Mouse (Mus musculus) B cell, adult 62 days (primary cell): ENCODE measurements around the gene Col8a2. TPM values are rescaled to one million over a fixed set of nuclear protein-coding genes. Genes with fewer than 3 reads are reported as not detected.

Experiments
- total RNA-seq: library from RNA; stranded (reverse); gene quantifications from 4 replicates; pipeline ENCODE4 v1.2.4, GENCODE M21; 2023

The Col8a2 gene
- total RNA-seq: not detected in 4 replicates

DNA sequence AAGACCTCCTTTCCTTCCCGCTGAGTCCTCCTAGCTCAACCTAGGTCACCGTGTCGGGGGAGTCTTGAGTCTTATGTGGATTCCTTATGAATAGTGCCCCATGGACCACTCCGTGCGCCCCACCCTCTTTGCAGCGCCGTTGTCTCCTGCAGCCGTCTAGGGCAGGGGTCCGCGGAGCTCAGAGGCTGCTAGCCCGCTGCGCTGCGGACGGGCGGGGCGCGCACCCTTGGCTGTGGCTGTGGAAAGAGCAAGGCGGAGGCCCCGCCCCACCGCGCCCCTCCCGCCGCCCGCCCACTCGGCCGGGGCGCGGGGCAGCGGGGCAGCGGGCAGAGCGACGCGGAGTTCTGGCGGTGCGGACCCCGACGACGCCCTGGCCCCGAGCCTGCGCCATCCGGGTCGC lies at the start of gene Col8a2:
Gene Col8a2 (plus strand): TSS at position 302 of the 400 bp plus-strand sequence.

DNA sequence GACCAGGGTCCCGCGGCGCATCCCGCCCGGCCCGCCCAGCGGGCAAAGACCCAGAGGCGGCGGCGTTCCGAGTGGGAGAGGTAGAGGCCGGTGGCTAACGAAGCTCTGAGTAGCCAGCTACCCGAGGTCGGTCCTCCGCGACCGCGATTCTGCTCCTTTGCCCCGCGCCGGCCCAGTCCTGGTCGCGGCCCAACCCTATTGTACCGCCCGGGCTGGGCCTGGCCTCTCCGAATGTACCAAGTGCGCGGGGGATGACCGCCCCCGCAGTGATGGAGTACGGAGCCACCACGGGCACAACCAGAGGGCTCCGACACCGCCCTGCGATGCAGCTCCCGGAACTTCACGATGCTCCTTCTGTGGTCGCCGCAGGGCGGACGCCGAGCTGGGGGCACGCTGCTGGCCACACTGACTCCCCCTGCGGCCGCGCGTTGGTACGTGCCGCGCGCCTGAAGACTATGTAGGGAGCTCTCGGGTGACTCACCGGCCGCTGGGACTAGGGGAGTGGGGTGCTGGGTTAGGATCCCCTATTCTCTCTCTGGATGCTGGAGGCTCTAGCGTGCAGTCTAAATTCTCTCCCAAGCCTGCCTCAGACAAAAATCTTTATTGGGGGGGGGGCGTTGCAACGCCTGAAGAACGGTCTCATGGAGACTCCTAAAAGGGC lies 30.3 kb upstream of the Col8a2 start, which contains the start of gene Map7d1:
Gene Map7d1 (minus strand): TSS at position 213 of the 661 bp plus-strand sequence.

DNA sequence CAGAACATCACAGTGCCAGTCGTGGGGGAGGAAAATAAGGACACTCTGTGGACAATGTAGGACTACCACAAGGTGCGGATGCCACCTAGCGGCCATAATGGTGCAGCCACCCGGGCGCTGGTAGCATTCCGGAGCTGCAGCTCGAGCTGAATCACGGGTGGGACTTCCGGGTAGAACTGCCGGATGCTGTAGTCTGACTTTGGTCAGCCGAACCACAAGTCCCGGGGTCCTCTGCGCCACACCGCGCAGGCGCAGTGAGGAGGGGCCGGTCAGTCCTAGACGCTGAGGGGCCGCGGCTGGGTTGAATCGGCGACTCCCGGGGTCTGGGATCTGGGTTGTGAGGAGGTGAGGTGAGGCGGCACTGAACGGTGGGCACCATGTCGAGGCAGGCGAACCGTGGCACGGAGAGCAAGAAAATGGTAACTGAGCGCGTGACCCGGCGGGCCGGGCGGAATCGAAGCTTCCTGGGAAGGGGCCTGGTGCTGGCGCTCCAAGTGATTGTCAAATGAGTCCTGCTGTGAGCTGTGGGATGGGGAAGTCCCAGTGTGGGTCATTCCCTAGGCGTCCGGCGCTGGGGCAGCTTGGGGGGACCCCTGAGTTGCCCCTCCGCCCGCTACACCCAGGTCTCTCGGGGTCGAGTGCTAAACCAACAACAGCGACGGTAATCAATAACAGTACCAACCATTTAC lies 24.3 kb upstream of the Col8a2 start, which contains the start of gene Trappc3:
Gene Trappc3 (plus strand): TSS at position 207 of the 689 bp plus-strand sequence.

DNA sequence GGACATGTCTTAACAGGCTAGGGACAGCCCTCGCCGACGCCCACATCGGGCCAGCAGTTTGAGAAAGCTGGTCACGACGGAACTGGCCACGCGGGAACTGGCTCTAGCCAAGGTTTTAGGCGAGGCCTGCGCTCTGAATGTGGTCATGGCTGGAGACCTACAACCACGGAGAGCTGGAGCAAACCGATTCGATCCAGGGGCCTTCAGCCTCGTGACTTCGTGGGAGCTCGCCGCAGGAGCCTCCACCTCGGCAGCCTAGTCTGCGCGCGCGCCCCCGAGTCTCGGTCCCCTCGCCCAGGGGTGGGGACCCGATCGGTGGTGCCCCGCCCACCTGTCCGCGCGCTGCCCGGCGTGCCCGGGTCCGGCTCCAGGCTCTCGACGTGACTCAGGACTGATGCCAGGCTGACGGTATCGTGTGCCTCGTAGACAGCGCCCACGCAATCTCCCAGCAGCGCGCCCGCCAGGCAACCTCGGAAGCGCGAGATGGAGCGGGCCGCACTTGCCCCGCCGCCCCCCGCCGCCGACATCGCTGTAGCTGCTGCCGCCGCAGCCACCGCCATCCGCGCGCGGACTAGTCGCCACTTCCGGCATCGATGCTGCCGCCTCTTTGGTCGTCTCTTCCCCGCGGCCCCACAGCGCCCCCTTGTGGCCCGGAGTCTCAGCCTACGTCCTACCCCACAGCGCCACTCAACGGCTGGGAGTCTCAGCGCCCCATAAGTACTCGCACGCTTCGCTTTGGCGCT lies 34.7 kb downstream of the Col8a2 start, which contains the start of gene Adprhl2:
Gene Adprhl2 (minus strand): TSS at position 593 of the 743 bp plus-strand sequence.

DNA sequence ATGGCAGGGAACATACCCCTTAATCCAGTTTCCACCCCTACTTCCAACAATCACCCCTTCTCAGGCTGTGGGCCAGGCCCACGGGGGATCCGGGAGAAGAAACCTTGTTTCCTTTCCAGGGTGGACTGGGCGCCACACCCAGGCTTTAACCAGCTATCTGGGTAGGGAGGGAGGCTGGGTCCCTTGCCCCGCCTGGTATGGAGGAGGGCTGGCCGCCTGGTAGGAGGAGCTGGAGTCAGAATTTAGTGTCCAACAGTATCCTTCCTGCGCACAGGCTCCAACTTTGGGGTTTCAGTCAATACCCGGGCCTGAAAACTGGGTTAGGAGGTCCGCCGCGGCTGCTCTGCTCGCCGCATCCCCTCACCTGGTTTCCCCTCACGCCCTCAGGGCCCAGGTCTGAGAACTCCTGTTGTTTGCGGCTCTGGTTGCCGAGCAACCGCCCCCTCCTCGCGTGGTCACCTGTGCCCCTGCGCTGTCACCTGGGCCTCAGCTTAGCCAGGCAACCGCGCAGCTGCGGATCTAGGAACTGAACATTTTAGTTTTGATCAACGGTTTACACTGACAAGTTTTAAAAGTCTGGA lies 38.8 kb downstream of the Col8a2 start, which contains the start of gene Tekt2:
Gene Tekt2 (minus strand): TSS at position 408 of the 581 bp plus-strand sequence.

Other genes with a start within 250 kb of the Col8a2 start
- 37.8 to 44.0 TPM (median 42.6 TPM) in 4 replicates for gene Mrps15, start 239.9 kb upstream of the Col8a2 start, total RNA-seq
- gene Oscp1, start 228.2 kb upstream of the Col8a2 start, total RNA-seq: 0.18 to 2.2 TPM (median 0.66 TPM) in 3 of 4 replicates, not detected in the other
- gene Lsm10, start 190.2 kb upstream of the Col8a2 start, total RNA-seq: 15.5 to 18.7 TPM (median 17.1 TPM) in 4 replicates
- 39.6 to 45.1 TPM (median 42.4 TPM) in 4 replicates for gene Stk40, start 182.8 kb upstream of the Col8a2 start, total RNA-seq
- 3.1 to 4.8 TPM (median 4.1 TPM) in 4 replicates for gene Eva1b, start 139.0 kb upstream of the Col8a2 start, total RNA-seq
- 0.23 to 1.3 TPM (median 0.83 TPM) in 4 replicates for gene Sh3d21, start 123.3 kb upstream of the Col8a2 start, total RNA-seq
- 570 to 644 TPM (median 635 TPM) in 4 replicates for gene Thrap3, start 84.0 kb upstream of the Col8a2 start, total RNA-seq
- gene Map7d1, start 30.4 kb upstream of the Col8a2 start, total RNA-seq: 45.8 to 61.0 TPM (median 54.2 TPM) in 4 replicates
- 39.9 to 47.8 TPM (median 42.9 TPM) in 4 replicates for gene Trappc3, start 24.5 kb upstream of the Col8a2 start, total RNA-seq
- 31.4 to 44.4 TPM (median 37.4 TPM) in 4 replicates for gene Adprhl2, start 34.9 kb downstream of the Col8a2 start, total RNA-seq
- not detected in 4 replicates for gene Tekt2, start 38.9 kb downstream of the Col8a2 start, total RNA-seq
- 27.0 to 32.5 TPM (median 28.8 TPM) in 4 replicates for gene Ago3, start 142.8 kb downstream of the Col8a2 start, total RNA-seq
- 54.6 to 60.3 TPM (median 57.6 TPM) in 4 replicates for gene Ago1, start 181.8 kb downstream of the Col8a2 start, total RNA-seq
- gene Ago4, start 246.7 kb downstream of the Col8a2 start, total RNA-seq: 9.9 to 11.2 TPM (median 10.3 TPM) in 4 replicates